Mouse (Mus musculus): ENCODE measurements at regions not wholly inside any gene's neighbourhood (a gene's known extent, or its start where the extent isn't known, plus 50 kb on each side); places are given as distances from the start of the nearest gene placed in this dataset.

DNA sequence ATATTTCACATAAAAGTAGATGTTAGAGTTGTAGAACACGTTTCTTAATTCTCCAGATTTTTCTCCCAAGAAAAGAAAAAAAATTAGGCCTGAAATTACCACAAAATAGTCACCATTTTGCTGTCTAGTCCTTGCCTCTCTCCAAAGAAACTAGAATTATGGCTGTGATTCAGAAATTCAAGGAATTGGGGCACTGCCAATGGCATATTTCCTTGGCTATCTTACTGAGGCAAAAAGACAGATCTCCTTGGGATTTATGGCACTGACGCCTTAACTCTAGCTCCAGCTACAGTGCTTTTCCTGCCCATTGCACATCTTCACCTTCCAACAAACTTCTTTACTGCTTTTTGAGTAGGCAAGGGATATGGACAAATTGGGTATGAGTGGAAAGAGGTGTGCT is 336.3 kb upstream of the Slc24a2 start:
- TF ChIP-seq GATA1 (IDR thresholded peaks at IDR 0.05; ENCODE audit: borderline replicate concordance, low read length), result no peak
- TF ChIP-seq FLI1 (IDR thresholded peaks at IDR 0.05; ENCODE audit: low read length), result no peak
